Mouse (Mus musculus): ENCODE measurements around the gene Dnajc13. TPM values are rescaled to one million over a fixed set of nuclear protein-coding genes. Genes with fewer than 3 reads are reported as not detected.
A peak's percentile ranks its signal among the peaks of the same experiment; 100 is the strongest.

Gene Dnajc13
- polyA plus RNA-seq (2015; fragmentation: Nextera tagmentation; extraction: Ambion mirVana), result 19.9 and 23.0 TPM in 2 replicates

DNA sequence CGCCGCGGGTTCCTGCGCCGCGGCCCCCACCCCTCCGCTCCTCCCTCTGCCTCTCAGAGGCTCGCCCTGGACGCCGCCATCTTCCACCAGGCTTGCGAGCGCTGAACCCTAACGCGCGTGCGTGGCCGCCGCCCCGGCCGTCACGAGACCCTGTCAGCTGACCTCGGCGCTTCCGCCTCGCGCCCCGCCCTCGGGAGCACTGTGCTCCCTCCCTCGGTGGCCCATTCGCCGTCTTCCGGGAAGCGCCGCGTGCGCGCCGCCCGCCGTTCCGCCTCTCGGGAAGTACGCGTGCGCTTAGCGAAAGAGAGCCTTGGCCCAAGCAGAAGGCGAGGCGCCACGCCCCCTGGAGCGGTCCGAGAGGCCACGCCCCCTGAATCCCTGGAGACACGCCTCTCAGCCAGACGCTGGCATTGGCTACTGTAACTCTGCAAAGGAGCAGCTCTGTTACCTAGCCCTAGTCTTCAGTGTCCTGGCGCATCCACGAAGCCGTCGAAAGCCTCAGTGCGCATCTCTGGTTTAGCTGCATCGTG, at the start of gene Dnajc13:
TSS of gene Dnajc13 (minus strand) at position 108 of the 530 bp plus-strand sequence.
- H3K27me3 ChIP-seq, result no peaks in the 10 kb centered on the region
- peak; percentile 98 for ATAC-seq (replicated peaks; ENCODE audit: low FRiP score)
- H3K9me3 ChIP-seq (replicated peaks), result no peaks in the 10 kb centered on the region
- H3K9ac ChIP-seq, result peak within 1 kb of the TSS; percentile 96
- H3K27ac ChIP-seq, result peak within 1 kb of the TSS; percentile 94
- under 1% methylated on average over 60 of the region's 60 CpGs for WGBS
- peak within 1 kb of the TSS; percentile 82 for H3K4me2 ChIP-seq
- peak within 1 kb of the TSS; percentile 98 for H3K4me3 ChIP-seq (replicated peaks)
- H3K4me1 ChIP-seq, result peaks cover 25% of the 10 kb centered on the region
- no peaks in the 10 kb centered on the region for H3K36me3 ChIP-seq

GRCm38 (mm10) chr9:104306734-104307133, 44.0 kb upstream of the Dnajc13 start:
- Histone ChIP-seq H3K4me2 (no peak overlapping the region), H3K27ac (no peak overlapping the region), H3K9me3 (replicated peaks) (no peaks in the 10 kb centered on the region), H3K4me1 (0 out of 2 replicates have a peak, but pooled peaks cover 11% of the 10 kb centered on the region), H3K9ac (no peak overlapping the region), H3K36me3 (no peaks in the 10 kb centered on the region), H3K27me3 (no peaks in the 10 kb centered on the region), H3K4me3 (replicated peaks) (no peak overlapping the region)
- 16% methylated on average over 6 of the region's 6 CpGs for WGBS
- no peak for ATAC-seq (replicated peaks; ENCODE audit: low FRiP score)

DNA sequence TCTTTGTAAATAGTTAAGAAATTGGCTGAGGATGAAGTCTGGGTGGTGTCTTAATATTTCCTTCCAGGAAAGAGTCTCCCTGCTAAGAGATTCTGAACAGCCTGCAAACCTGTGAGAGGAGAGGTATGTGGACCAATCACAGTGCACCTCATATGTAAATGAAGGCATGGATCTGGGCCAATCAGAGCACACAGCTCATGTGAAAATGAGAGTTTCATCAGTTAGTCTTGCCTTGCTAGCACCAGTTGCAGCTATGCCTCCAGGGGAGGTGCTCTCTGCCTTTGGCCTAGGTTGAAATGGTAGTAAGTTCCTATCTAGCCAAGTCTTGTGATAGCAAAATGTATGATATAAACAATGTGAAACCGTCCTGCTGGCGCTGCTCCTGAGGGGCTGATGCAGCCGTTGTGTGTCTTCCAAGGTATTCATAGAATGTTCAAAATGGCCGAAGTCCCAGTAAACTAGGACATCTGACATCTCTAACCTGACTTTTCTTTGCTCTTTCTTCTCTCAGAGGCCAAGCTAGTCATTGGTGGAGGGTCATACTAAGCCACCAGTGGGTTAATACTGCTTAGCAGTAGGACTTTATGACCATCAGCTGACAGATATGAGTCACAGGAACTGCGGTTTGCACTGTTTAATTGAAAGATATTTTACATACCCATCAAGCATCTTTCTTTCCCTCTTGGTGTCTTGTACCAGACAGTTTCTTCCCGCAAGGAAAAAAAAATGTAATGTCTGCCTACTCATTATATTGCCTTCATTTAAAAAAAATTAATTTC, 42.8 kb upstream of the Dnajc13 start:
- Histone ChIP-seq H3K36me3 (no peaks in the 10 kb centered on the region), H3K4me1 (0 out of 2 replicates have a peak, but pooled peaks cover 11% of the 10 kb centered on the region), H3K4me3 (replicated peaks) (no peak overlapping the region), H3K27ac (peak overlapping the region; percentile 91), H3K9me3 (replicated peaks) (no peaks in the 10 kb centered on the region), H3K4me2 (no peak overlapping the region), H3K27me3 (no peaks in the 10 kb centered on the region), H3K9ac (no peak overlapping the region)
- 87% methylated on average over 6 of the region's 6 CpGs for WGBS
- no peak; the same call in 1 of the 2 replicates for ATAC-seq (replicated peaks; ENCODE audit: low FRiP score)

DNA sequence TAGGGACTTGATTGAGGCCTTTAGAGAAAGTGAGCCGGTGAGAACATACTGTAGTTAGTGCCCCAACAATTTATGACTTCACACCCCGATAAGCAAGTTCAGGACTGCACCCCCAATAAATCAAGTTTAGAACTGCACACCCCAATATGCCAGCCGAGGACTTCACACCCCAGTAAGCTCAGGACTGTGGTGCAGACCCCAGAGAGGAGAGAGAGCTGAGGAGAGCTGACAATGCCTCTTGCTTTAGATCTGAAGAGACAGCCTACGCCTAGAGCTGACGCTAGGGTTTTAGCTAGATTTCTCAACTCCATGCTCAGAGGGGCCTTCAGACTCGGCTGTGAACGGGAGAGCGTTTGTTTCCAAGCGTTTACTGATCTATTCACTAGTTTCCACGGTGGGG, 42.1 kb upstream of the Dnajc13 start:
- peak; percentile 86 for ATAC-seq (replicated peaks; ENCODE audit: low FRiP score)
- WGBS, result 31% methylated on average over 10 of the region's 10 CpGs
- peak overlapping the region; percentile 91 for H3K27ac ChIP-seq
- H3K27me3 ChIP-seq, result no peaks in the 10 kb centered on the region
- no peaks in the 10 kb centered on the region for H3K9me3 ChIP-seq (replicated peaks)
- H3K36me3 ChIP-seq, result no peaks in the 10 kb centered on the region
- H3K4me1 ChIP-seq, result 0 out of 2 replicates have a peak, but pooled peaks cover 11% of the 10 kb centered on the region
- H3K4me2 ChIP-seq, result no peak overlapping the region
- no peak overlapping the region for H3K9ac ChIP-seq
- no peak overlapping the region for H3K4me3 ChIP-seq (replicated peaks)

DNA sequence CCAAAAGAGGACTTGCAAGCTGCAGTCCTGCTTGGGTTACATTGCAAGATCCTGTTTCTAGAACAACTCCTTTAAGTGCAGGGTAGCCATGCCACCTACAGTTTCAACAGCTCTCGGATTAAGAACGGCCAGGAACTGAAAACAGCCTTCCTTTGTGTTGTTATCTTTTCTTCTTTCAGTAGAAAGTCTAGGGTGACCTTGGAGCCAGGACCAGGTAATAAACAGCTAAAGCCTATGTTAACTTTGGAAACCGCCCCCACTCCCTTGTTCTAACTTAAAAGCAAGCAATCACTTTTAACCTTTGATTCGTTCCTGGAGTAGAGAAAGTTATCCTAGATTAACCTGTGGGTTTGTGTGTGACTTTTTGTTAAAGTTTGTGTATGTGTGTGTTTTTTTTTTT, 41.6 kb upstream of the Dnajc13 start:
- Histone ChIP-seq H3K4me3 (replicated peaks) (no peak overlapping the region), H3K9me3 (replicated peaks) (no peaks in the 10 kb centered on the region), H3K9ac (no peak overlapping the region), H3K4me2 (no peak overlapping the region), H3K36me3 (no peaks in the 10 kb centered on the region), H3K27me3 (no peaks in the 10 kb centered on the region), H3K27ac (peak overlapping the region; percentile 91), H3K4me1 (0 out of 2 replicates have a peak, but pooled peaks cover 11% of the 10 kb centered on the region)
- peak; percentile 31 for ATAC-seq (replicated peaks; ENCODE audit: low FRiP score)
- 25% methylated on average over 4 of the region's 4 CpGs for WGBS

DNA sequence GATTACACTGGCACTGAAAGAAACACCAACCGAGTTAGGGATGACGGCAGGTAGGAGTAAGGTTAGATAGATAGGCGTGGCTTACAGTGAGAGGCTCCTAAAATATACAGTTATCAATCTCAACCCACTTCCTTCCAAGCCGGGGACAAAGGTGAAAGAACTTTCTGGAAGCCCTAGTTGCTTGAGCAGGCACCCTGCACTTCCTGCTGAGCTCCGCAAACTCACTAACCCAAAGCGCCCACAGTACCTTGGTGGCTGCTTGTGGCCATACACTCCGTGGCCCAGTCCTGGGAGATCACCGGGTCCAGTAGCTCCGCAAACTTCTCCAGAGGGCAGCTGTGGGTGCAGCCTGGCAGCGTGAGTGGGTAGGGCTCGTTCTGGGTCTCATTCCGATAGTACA, 37.8 kb upstream of the Dnajc13 start:
- no peak for ATAC-seq (replicated peaks; ENCODE audit: low FRiP score)
- Histone ChIP-seq H3K4me1 (0 out of 2 replicates have a peak, but pooled peaks cover 9% of the 10 kb centered on the region), H3K36me3 (no peaks in the 10 kb centered on the region), H3K4me3 (replicated peaks) (no peak overlapping the region), H3K9me3 (replicated peaks) (no peaks in the 10 kb centered on the region), H3K27me3 (no peaks in the 10 kb centered on the region), H3K4me2 (no peak overlapping the region), H3K9ac (no peak overlapping the region), H3K27ac (no peak overlapping the region)
- whole genome bisulfite sequencing, result 82% methylated on average over 12 of the region's 12 CpGs

DNA sequence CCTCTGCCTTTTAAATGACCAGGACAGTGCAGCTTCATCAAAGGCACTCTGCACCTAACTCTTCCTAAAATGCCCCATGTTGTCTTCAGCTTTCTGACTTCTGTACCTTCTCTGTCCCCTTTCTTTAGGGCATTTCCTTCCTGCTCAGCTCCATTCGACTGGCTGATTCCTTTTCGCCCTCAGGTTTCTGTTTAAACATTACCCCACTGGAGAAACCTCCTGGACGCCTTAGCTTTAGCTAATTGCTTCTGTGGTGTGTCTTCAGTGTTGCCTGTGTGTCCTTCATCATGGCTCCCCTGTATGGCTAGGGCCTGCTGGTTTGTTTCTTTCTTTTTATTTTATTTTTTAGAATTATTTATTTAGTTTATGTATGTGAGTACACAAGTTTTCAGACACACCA, 34.3 kb upstream of the Dnajc13 start:
- no peaks in the 10 kb centered on the region for H3K36me3 ChIP-seq
- H3K9ac ChIP-seq, result no peak overlapping the region
- no peaks in the 10 kb centered on the region for H3K4me1 ChIP-seq
- no peak overlapping the region for H3K27ac ChIP-seq
- 65% methylated on average over 3 of the region's 3 CpGs for WGBS
- H3K27me3 ChIP-seq, result no peaks in the 10 kb centered on the region
- ATAC-seq (replicated peaks; ENCODE audit: low FRiP score), result no peak
- no peaks in the 10 kb centered on the region for H3K9me3 ChIP-seq (replicated peaks)
- H3K4me2 ChIP-seq, result no peak overlapping the region
- H3K4me3 ChIP-seq (replicated peaks), result no peak overlapping the region

DNA sequence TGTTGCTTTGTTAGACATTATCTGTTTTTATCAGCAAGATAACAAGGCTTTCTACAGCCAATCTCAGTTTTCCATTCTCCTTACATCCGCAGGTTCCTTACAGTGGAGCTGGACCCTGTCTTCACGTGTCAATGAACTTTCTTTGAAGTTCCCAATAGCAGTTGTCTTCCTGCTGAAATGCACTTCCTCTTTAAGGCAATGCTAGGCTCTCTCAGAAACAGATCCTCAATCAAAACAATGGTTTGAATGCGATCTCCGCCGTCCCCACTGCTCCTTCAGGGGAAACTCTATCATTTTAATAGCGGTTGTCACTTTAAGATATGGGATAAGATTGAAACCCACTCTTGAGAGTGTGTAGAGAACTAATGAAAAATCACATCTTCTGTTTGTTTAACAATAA, 22.2 kb upstream of the Dnajc13 start:
- Histone ChIP-seq H3K36me3 (no peaks in the 10 kb centered on the region), H3K4me3 (replicated peaks) (no peak overlapping the region), H3K4me1 (peaks cover 36% of the 10 kb centered on the region), H3K9ac (no peak overlapping the region), H3K27ac (peak overlapping the region; percentile 76), H3K27me3 (no peaks in the 10 kb centered on the region), H3K9me3 (replicated peaks) (no peaks in the 10 kb centered on the region), H3K4me2 (no peak overlapping the region)
- 0 out of 2 replicates have a peak, but pooled peaks have one; percentile 54 for ATAC-seq (replicated peaks; ENCODE audit: low FRiP score)
- 9% methylated on average over 6 of the region's 6 CpGs for WGBS

GRCm38 (mm10) chr9:104282536-104282935, 19.8 kb upstream of the Dnajc13 start:
- WGBS, result 23% methylated on average over 8 of the region's 8 CpGs
- Histone ChIP-seq H3K9ac (no peak overlapping the region), H3K4me1 (peaks cover 38% of the 10 kb centered on the region), H3K36me3 (no peaks in the 10 kb centered on the region), H3K27ac (peak overlapping the region; percentile 79), H3K4me3 (replicated peaks) (no peak overlapping the region), H3K4me2 (no peak overlapping the region), H3K27me3 (no peaks in the 10 kb centered on the region), H3K9me3 (replicated peaks) (no peaks in the 10 kb centered on the region)
- ATAC-seq (replicated peaks; ENCODE audit: low FRiP score), result peak; percentile 73

- H3K9ac ChIP-seq, result no peak overlapping the region
- H3K4me1 ChIP-seq, result peaks cover 41% of the 10 kb centered on the region
- H3K27ac ChIP-seq, result peak overlapping the region; percentile 79
- no peaks in the 10 kb centered on the region for H3K36me3 ChIP-seq
- no peaks in the 10 kb centered on the region for H3K27me3 ChIP-seq
- WGBS, result 49% methylated on average over 5 of the region's 5 CpGs
- no peak overlapping the region for H3K4me2 ChIP-seq
- no peak for ATAC-seq (replicated peaks; ENCODE audit: low FRiP score)
- no peak overlapping the region for H3K4me3 ChIP-seq (replicated peaks)
- no peaks in the 10 kb centered on the region for H3K9me3 ChIP-seq (replicated peaks)
Measured at GRCm38 (mm10) chr9:104281737-104282136, 19.0 kb upstream of the Dnajc13 start.

DNA sequence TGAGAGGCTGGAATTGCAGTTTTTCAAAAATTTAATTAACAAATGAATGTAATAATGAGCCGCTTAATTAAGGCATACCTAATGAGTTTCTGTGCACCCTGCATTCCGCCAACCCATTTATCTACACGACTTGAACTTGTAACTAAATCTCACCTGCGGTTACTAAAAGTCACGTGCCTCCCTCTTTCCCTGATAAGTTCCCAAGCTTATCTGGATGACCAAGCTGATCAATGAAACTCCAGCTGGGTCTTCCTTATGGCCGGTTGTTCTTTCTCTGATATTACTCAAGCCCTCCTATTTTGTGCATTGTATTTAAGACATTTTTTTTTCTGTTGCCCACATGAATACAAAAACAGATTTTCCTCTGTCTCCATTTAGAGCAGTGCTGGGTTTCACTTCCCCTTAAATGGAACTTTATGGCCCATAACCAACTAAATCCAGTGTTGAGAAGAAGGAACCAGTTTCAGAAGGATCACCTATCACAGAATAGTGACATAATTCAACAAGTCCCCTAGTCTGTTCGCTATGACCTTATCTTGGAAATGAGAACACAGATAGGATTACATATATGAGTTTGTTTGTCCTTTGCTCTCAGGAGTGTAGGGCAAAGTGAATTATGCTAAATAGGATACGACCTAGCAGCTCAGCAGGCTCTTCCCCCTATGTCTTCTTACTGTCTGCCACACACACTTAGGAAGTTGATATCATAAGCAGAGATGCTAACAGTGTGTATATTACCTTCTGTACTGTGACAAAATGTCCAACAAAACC, 18.2 kb upstream of the Dnajc13 start:
- Histone ChIP-seq H3K4me2 (peak overlapping the region; percentile 20), H3K4me3 (replicated peaks) (no peak overlapping the region), H3K9me3 (replicated peaks) (no peaks in the 10 kb centered on the region), H3K9ac (no peak overlapping the region), H3K36me3 (no peaks in the 10 kb centered on the region), H3K27me3 (no peaks in the 10 kb centered on the region), H3K4me1 (peaks cover 41% of the 10 kb centered on the region), H3K27ac (peak overlapping the region; percentile 79)
- peak; percentile 59; the same call in 1 of the 2 replicates for ATAC-seq (replicated peaks; ENCODE audit: low FRiP score)
- 42% methylated on average over 8 of the region's 8 CpGs for whole genome bisulfite sequencing
